Comparison of ENCODE assay signal across 16 mouse cellular contexts in genomic region chr19:5975676-5976075, GRCm38 (mm10). TPM values are rescaled to one million over a fixed set of nuclear protein-coding genes. Genes with fewer than 3 reads are reported as not detected.
DNase-seq lines count a peak whose midpoint lies in the region; ATAC-seq lines count a peak whose summit lies in the region.
"Had no signal": no experiment of that assay in that cellular context is flagged by ENCODE, and none has a peak within 500 bp of the region (broad histone marks: within the 10 kb centered on the region; RNA-seq: fewer than 3 reads in every experiment).

No protein-coding gene starts in this region.

- DNase-seq in forebrain, embryonic 11.5 days (ENCODE audit: low spot score): no peak
- DNase-seq in limb, embryonic 10.5 days (ENCODE audit: low spot score): no peak
- peak; percentile 66 for DNase-seq in adipocyte (ENCODE audit: low spot score)
- DNase-seq in layer of hippocampus, adult 11-12 months (ENCODE audit: low spot score): peak; percentile 37
- DNase-seq: heart, postnatal 4 days; kidney, postnatal 10 days; lung, postnatal 36 days had no signal

- no peak overlapping the region for H3K4me2 ChIP-seq in forebrain, embryonic 13.5 days
- H3K4me2 ChIP-seq in forebrain, embryonic 11.5 days (ENCODE audit: low read depth, low read length, severe bottlenecking): no peak overlapping the region
- no peak overlapping the region for H3K4me2 ChIP-seq in limb, embryonic 15.5 days
- H3K4me2 ChIP-seq in kidney, embryonic 16.5 days (replicated peaks; ENCODE audit: low read depth, low read length): no peak overlapping the region
- no peak overlapping the region for H3K4me2 ChIP-seq in intestine, embryonic 15.5 days (replicated peaks)
- H3K4me2 ChIP-seq: limb, embryonic 13.5 days; midbrain, embryonic 13.5 days; stomach, embryonic 15.5 days had no signal

- H3K36me3 ChIP-seq in forebrain, embryonic 13.5 days (ENCODE audit: poor library complexity, severe bottlenecking): no peaks in the 10 kb centered on the region
- H3K36me3 ChIP-seq in forebrain, embryonic 11.5 days (ENCODE audit: control insufficient read depth, insufficient read depth, low read length): no peaks in the 10 kb centered on the region
- no peaks in the 10 kb centered on the region for H3K36me3 ChIP-seq in limb, embryonic 15.5 days
- no peaks in the 10 kb centered on the region for H3K36me3 ChIP-seq in limb, embryonic 10.5 days
- H3K36me3 ChIP-seq in kidney, embryonic 16.5 days (ENCODE audit: insufficient read depth, low read length): no peaks in the 10 kb centered on the region
- H3K36me3 ChIP-seq in intestine, embryonic 15.5 days: no peaks in the 10 kb centered on the region
- H3K36me3 ChIP-seq: limb, embryonic 13.5 days; midbrain, embryonic 13.5 days; stomach, embryonic 15.5 days had no signal

- H3K4me3 ChIP-seq in forebrain, embryonic 13.5 days: no peak overlapping the region
- H3K4me3 ChIP-seq in forebrain, embryonic 11.5 days (ENCODE audit: low read depth, low read length): no peak overlapping the region
- no peak overlapping the region for H3K4me3 ChIP-seq in limb, embryonic 15.5 days
- no peak overlapping the region for H3K4me3 ChIP-seq in limb, embryonic 10.5 days
- H3K4me3 ChIP-seq in kidney, embryonic 16.5 days (ENCODE audit: low read length): no peak overlapping the region
- H3K4me3 ChIP-seq in intestine, embryonic 15.5 days (replicated peaks): no peak overlapping the region
- H3K4me3 ChIP-seq: limb, embryonic 13.5 days; midbrain, embryonic 13.5 days; stomach, embryonic 15.5 days had no signal

- peak; percentile 76; the same call in 1 of the 2 replicates for ATAC-seq in forebrain, embryonic 13.5 days
- no peak for ATAC-seq in forebrain, embryonic 11.5 days (replicated peaks; ENCODE audit: low FRiP score)
- 0 out of 2 replicates have a peak, but pooled peaks have one; percentile 33 for ATAC-seq in limb, embryonic 15.5 days (ENCODE audit: insufficient number of reproducible peaks, low FRiP score, low TSS enrichment, low read depth)
- ATAC-seq in kidney, embryonic 16.5 days (ENCODE audit: low FRiP score, low TSS enrichment): no peak
- no peak for ATAC-seq in intestine, embryonic 15.5 days
- ATAC-seq: midbrain, embryonic 13.5 days had no signal

- H3K9ac ChIP-seq in forebrain, embryonic 13.5 days: no peak overlapping the region
- H3K9ac ChIP-seq in forebrain, embryonic 11.5 days (ENCODE audit: low read length): no peak overlapping the region
- no peak overlapping the region for H3K9ac ChIP-seq in limb, embryonic 15.5 days
- H3K9ac ChIP-seq in kidney, embryonic 16.5 days (replicated peaks; ENCODE audit: low read length): no peak overlapping the region
- H3K9ac ChIP-seq in intestine, embryonic 15.5 days: no peak overlapping the region
- H3K9ac ChIP-seq: limb, embryonic 13.5 days; midbrain, embryonic 13.5 days; stomach, embryonic 15.5 days had no signal

- H3K27ac ChIP-seq in forebrain, embryonic 13.5 days: no peak overlapping the region
- H3K27ac ChIP-seq in forebrain, embryonic 11.5 days (ENCODE audit: low read depth, low read length): no peak overlapping the region
- no peak overlapping the region for H3K27ac ChIP-seq in limb, embryonic 15.5 days
- no peak overlapping the region for H3K27ac ChIP-seq in limb, embryonic 10.5 days
- H3K27ac ChIP-seq in kidney, embryonic 16.5 days (ENCODE audit: low read length): no peak overlapping the region
- no peak overlapping the region for H3K27ac ChIP-seq in intestine, embryonic 15.5 days
- H3K27ac ChIP-seq: limb, embryonic 13.5 days; midbrain, embryonic 13.5 days; stomach, embryonic 15.5 days had no signal

- no peaks in the 10 kb centered on the region for H3K9me3 ChIP-seq in forebrain, embryonic 13.5 days (replicated peaks)
- no peaks in the 10 kb centered on the region for H3K9me3 ChIP-seq in forebrain, embryonic 11.5 days (ENCODE audit: control insufficient read depth, low read length)
- H3K9me3 ChIP-seq in limb, embryonic 15.5 days: no peaks in the 10 kb centered on the region
- H3K9me3 ChIP-seq in limb, embryonic 10.5 days (replicated peaks): no peaks in the 10 kb centered on the region
- no peaks in the 10 kb centered on the region for H3K9me3 ChIP-seq in kidney, embryonic 16.5 days (ENCODE audit: low read length)
- H3K9me3 ChIP-seq in intestine, embryonic 15.5 days: no peaks in the 10 kb centered on the region
- H3K9me3 ChIP-seq: limb, embryonic 13.5 days; midbrain, embryonic 13.5 days; stomach, embryonic 15.5 days had no signal

- WGBS in forebrain, embryonic 13.5 days: 61% methylated on average over 4 of the region's 4 CpGs
- 80% methylated on average over 4 of the region's 4 CpGs for WGBS in forebrain, embryonic 11.5 days
- 65% methylated on average over 4 of the region's 4 CpGs for WGBS in limb, embryonic 15.5 days
- WGBS in limb, embryonic 10.5 days: 93% methylated on average over 4 of the region's 4 CpGs
- WGBS in kidney, embryonic 16.5 days: 80% methylated on average over 4 of the region's 4 CpGs
- 80% methylated on average over 4 of the region's 4 CpGs for WGBS in intestine, embryonic 15.5 days

- H3K27me3 ChIP-seq in forebrain, embryonic 13.5 days: 0 out of 2 replicates have a peak, but pooled peaks cover 3% of the 10 kb centered on the region
- no peaks in the 10 kb centered on the region for H3K27me3 ChIP-seq in forebrain, embryonic 11.5 days (ENCODE audit: control insufficient read depth, insufficient read depth, low read length)
- no peaks in the 10 kb centered on the region for H3K27me3 ChIP-seq in limb, embryonic 15.5 days
- no peaks in the 10 kb centered on the region for H3K27me3 ChIP-seq in limb, embryonic 10.5 days (ENCODE audit: low read depth, poor library complexity, severe bottlenecking)
- no peaks in the 10 kb centered on the region for H3K27me3 ChIP-seq in kidney, embryonic 16.5 days (ENCODE audit: insufficient read depth, low read length)
- H3K27me3 ChIP-seq in intestine, embryonic 15.5 days (replicated peaks): no peaks in the 10 kb centered on the region
- H3K27me3 ChIP-seq: limb, embryonic 13.5 days; midbrain, embryonic 13.5 days; stomach, embryonic 15.5 days had no signal

- H3K4me1 ChIP-seq in forebrain, embryonic 13.5 days: no peaks in the 10 kb centered on the region
- no peaks in the 10 kb centered on the region for H3K4me1 ChIP-seq in forebrain, embryonic 11.5 days (replicated peaks; ENCODE audit: control insufficient read depth, insufficient read depth, low read length)
- peaks cover 15% of the 10 kb centered on the region for H3K4me1 ChIP-seq in limb, embryonic 15.5 days
- 0 out of 2 replicates have a peak, but pooled peaks cover 6% of the 10 kb centered on the region for H3K4me1 ChIP-seq in limb, embryonic 10.5 days
- H3K4me1 ChIP-seq in kidney, embryonic 16.5 days (ENCODE audit: insufficient read depth, low read length): no peaks in the 10 kb centered on the region
- no peaks in the 10 kb centered on the region for H3K4me1 ChIP-seq in intestine, embryonic 15.5 days (replicated peaks)
- H3K4me1 ChIP-seq: limb, embryonic 13.5 days; midbrain, embryonic 13.5 days; stomach, embryonic 15.5 days had no signal

RNA-seq across cellular contexts. Expression of gene Slc22a20, which starts 10.3 kb away (rescaled TPM):
- polyA plus RNA-seq in forebrain, embryonic 13.5 days (2015; fragmentation: Nextera tagmentation; extraction: Ambion mirVana): not detected in 2 replicates
- polyA plus RNA-seq in forebrain, embryonic 11.5 days (2014; fragmentation: Nextera tagmentation; extraction: Ambion mirVana): not detected in 2 replicates
- polyA plus RNA-seq in limb, embryonic 15.5 days (2015; fragmentation: Nextera tagmentation; extraction: Ambion mirVana): not detected in 2 replicates
- polyA plus RNA-seq in limb, embryonic 10.5 days (2016; fragmentation: Nextera tagmentation; extraction: Ambion mirVana): not detected in 2 replicates
- polyA plus RNA-seq in kidney, embryonic 16.5 days (2015; fragmentation: Nextera tagmentation; extraction: Ambion mirVana): not detected in 2 replicates
- not detected in 2 replicates for polyA plus RNA-seq in intestine, embryonic 15.5 days (2015; fragmentation: Nextera tagmentation; extraction: Ambion mirVana)
- polyA plus RNA-seq: C2C12; embryonic facial prominence, embryonic 11.5 days; limb, embryonic 13.5 days; midbrain, embryonic 13.5 days; stomach, embryonic 15.5 days had no signal

RNA-seq across cellular contexts. Expression of gene Pola2, which starts 11.7 kb away (rescaled TPM):
- 52.6 and 55.9 TPM in 2 replicates for polyA plus RNA-seq in forebrain, embryonic 13.5 days (2015; fragmentation: Nextera tagmentation; extraction: Ambion mirVana)
- 108 and 118 TPM in 2 replicates for polyA plus RNA-seq in forebrain, embryonic 11.5 days (2014; fragmentation: Nextera tagmentation; extraction: Ambion mirVana)
- polyA plus RNA-seq in limb, embryonic 15.5 days (2015; fragmentation: Nextera tagmentation; extraction: Ambion mirVana): 56.9 and 61.0 TPM in 2 replicates
- 125 and 130 TPM in 2 replicates for polyA plus RNA-seq in limb, embryonic 10.5 days (2016; fragmentation: Nextera tagmentation; extraction: Ambion mirVana)
- polyA plus RNA-seq in kidney, embryonic 16.5 days (2015; fragmentation: Nextera tagmentation; extraction: Ambion mirVana): 77.7 and 82.1 TPM in 2 replicates
- polyA plus RNA-seq in intestine, embryonic 15.5 days (2015; fragmentation: Nextera tagmentation; extraction: Ambion mirVana): 64.0 and 65.8 TPM in 2 replicates

RNA-seq across cellular contexts. Expression of gene Capn1, which starts 40.0 kb away (rescaled TPM):
- 1.0 and 1.1 TPM in 2 replicates for polyA plus RNA-seq in forebrain, embryonic 13.5 days (2015; fragmentation: Nextera tagmentation; extraction: Ambion mirVana)
- 3.9 and 5.3 TPM in 2 replicates for polyA plus RNA-seq in forebrain, embryonic 11.5 days (2014; fragmentation: Nextera tagmentation; extraction: Ambion mirVana)
- polyA plus RNA-seq in limb, embryonic 15.5 days (2015; fragmentation: Nextera tagmentation; extraction: Ambion mirVana): 21.1 and 26.0 TPM in 2 replicates
- polyA plus RNA-seq in limb, embryonic 10.5 days (2016; fragmentation: Nextera tagmentation; extraction: Ambion mirVana): 2.0 and 2.4 TPM in 2 replicates
- 11.1 and 11.9 TPM in 2 replicates for polyA plus RNA-seq in kidney, embryonic 16.5 days (2015; fragmentation: Nextera tagmentation; extraction: Ambion mirVana)
- polyA plus RNA-seq in intestine, embryonic 15.5 days (2015; fragmentation: Nextera tagmentation; extraction: Ambion mirVana): 10.3 and 10.4 TPM in 2 replicates

RNA-seq across cellular contexts. Expression of gene Cdc42ep2, which starts 51.1 kb away (rescaled TPM):
- polyA plus RNA-seq in forebrain, embryonic 13.5 days (2015; fragmentation: Nextera tagmentation; extraction: Ambion mirVana): 4.2 and 4.6 TPM in 2 replicates
- 1.8 and 2.5 TPM in 2 replicates for polyA plus RNA-seq in forebrain, embryonic 11.5 days (2014; fragmentation: Nextera tagmentation; extraction: Ambion mirVana)
- 9.2 and 12.6 TPM in 2 replicates for polyA plus RNA-seq in limb, embryonic 15.5 days (2015; fragmentation: Nextera tagmentation; extraction: Ambion mirVana)
- polyA plus RNA-seq in limb, embryonic 10.5 days (2016; fragmentation: Nextera tagmentation; extraction: Ambion mirVana): 1.3 and 1.7 TPM in 2 replicates
- 16.5 and 17.3 TPM in 2 replicates for polyA plus RNA-seq in kidney, embryonic 16.5 days (2015; fragmentation: Nextera tagmentation; extraction: Ambion mirVana)
- polyA plus RNA-seq in intestine, embryonic 15.5 days (2015; fragmentation: Nextera tagmentation; extraction: Ambion mirVana): 11.9 and 12.4 TPM in 2 replicates

Comparison
In these comparisons a context has a peak if more than half of its experiments do, and no peak if none do; other contexts are left out.
1. ATAC-seq: peak in forebrain, embryonic 13.5 days (single experiment) and limb, embryonic 15.5 days (single experiment); none in forebrain, embryonic 11.5 days (single experiment), kidney, embryonic 16.5 days (single experiment) and intestine, embryonic 15.5 days (single experiment).
2. DNase-seq: peak in adipocyte (single experiment) and layer of hippocampus, adult 11-12 months (single experiment); none in forebrain, embryonic 11.5 days (single experiment) and limb, embryonic 10.5 days (single experiment).